Mouse (Mus musculus) splenic B cell, adult 2 months (primary cell): ENCODE measurements around the gene B3gat3.
A peak's percentile ranks its signal among the peaks of the same experiment; 100 is the strongest.

Experiments used
- DNase-seq: peaks from one replicate; pipeline ENCODE4 v3.0.0-alpha.2; 2011; ENCODE audit warnings: low read depth, low spot score
- H3K27me3 ChIP-seq: 2 replicates; pipeline ENCODE4 v1.6.1; 2012; ENCODE audit warnings: mild to moderate bottlenecking, low read length, moderate library complexity, mixed read lengths; ENCODE audit not compliant: control insufficient read depth, poor library complexity, insufficient read depth, severe bottlenecking
- H3K36me3 ChIP-seq: 2 replicates; pipeline ENCODE4 v1.6.1; 2012; ENCODE audit warnings: mild to moderate bottlenecking, low read length, moderate library complexity, mixed read lengths; ENCODE audit not compliant: control insufficient read depth, poor library complexity, insufficient read depth, severe bottlenecking

The B3gat3 gene

GRCm38 (mm10) chr19:8921741-8922140 lies 1.6 kb downstream of the B3gat3 start:
- Histone ChIP-seq H3K27me3 (no peaks in the 10 kb centered on the region), H3K36me3 (peaks cover 1% of the 10 kb centered on the region)
- no peak for DNase-seq

- peak; percentile 22 for DNase-seq
These were observed 6.6 kb downstream of the B3gat3 start for GRCm38 (mm10) chr19:8926766-8927165.

GRCm38 (mm10) chr19:8927891-8928525 lies 7.8 kb downstream of the B3gat3 start:
- DNase-seq = no peak
- H3K36me3 ChIP-seq = peaks cover 3% of the 10 kb centered on the region
- no peaks in the 10 kb centered on the region for H3K27me3 ChIP-seq

More at GRCm38 (mm10) chr19:8926766-8927165, 6.6 kb downstream of the B3gat3 start:
- Histone ChIP-seq H3K27me3 (no peaks in the 10 kb centered on the region), H3K36me3 (peaks cover 5% of the 10 kb centered on the region)

GRCm38 (mm10) chr19:8928689-8929223 lies 8.6 kb downstream of the B3gat3 start:
- no peak for DNase-seq
- Histone ChIP-seq H3K27me3 (no peaks in the 10 kb centered on the region), H3K36me3 (peaks cover 3% of the 10 kb centered on the region)

GRCm38 (mm10) chr19:8929224-8930088 lies 9.3 kb downstream of the B3gat3 start, which contains the start of the genes Rom1 and Eml3:
Gene Rom1 (minus strand): TSS chr19:8929356.
Gene Eml3 (plus strand): TSS chr19:8929552.
- DNase-seq = peak; percentile 83
- peaks cover 6% of the 10 kb centered on the region for H3K36me3 ChIP-seq
- no peaks in the 10 kb centered on the region for H3K27me3 ChIP-seq

- Histone ChIP-seq H3K27me3 (no peaks in the 10 kb centered on the region), H3K36me3 (peaks cover 10% of the 10 kb centered on the region)
- DNase-seq = no peak
These were observed 9.9 kb downstream of the B3gat3 start for GRCm38 (mm10) chr19:8930117-8930516.

GRCm38 (mm10) chr19:8930771-8931170 lies 10.6 kb downstream of the B3gat3 start:
- DNase-seq = no peak
- peaks cover 12% of the 10 kb centered on the region for H3K36me3 ChIP-seq
- H3K27me3 ChIP-seq = no peaks in the 10 kb centered on the region

- no peak for DNase-seq
- Histone ChIP-seq H3K27me3 (no peaks in the 10 kb centered on the region), H3K36me3 (peaks cover 13% of the 10 kb centered on the region)
These were observed 16.6 kb downstream of the B3gat3 start for GRCm38 (mm10) chr19:8936736-8937135.

GRCm38 (mm10) chr19:8940526-8941133 lies 20.5 kb downstream of the B3gat3 start:
- Histone ChIP-seq H3K27me3 (no peaks in the 10 kb centered on the region), H3K36me3 (peaks cover 9% of the 10 kb centered on the region)
- DNase-seq = no peak

- Histone ChIP-seq H3K36me3 (peaks cover 9% of the 10 kb centered on the region), H3K27me3 (no peaks in the 10 kb centered on the region)
- DNase-seq = no peak
These were observed 21.0 kb downstream of the B3gat3 start for GRCm38 (mm10) chr19:8941136-8941514.

- DNase-seq = peak; percentile 98
- H3K27me3 ChIP-seq = no peaks in the 10 kb centered on the region
- H3K36me3 ChIP-seq = peaks cover 9% of the 10 kb centered on the region
These were observed 21.5 kb downstream of the B3gat3 start, which contains the start of gene Mta2 for GRCm38 (mm10) chr19:8941515-8942217. Gene Mta2 (plus strand): TSS chr19:8941875.

- H3K36me3 ChIP-seq = peaks cover 12% of the 10 kb centered on the region
- peak; percentile 68 for DNase-seq
- no peaks in the 10 kb centered on the region for H3K27me3 ChIP-seq
These were observed 22.2 kb downstream of the B3gat3 start for GRCm38 (mm10) chr19:8942276-8942964.

- Histone ChIP-seq H3K27me3 (no peaks in the 10 kb centered on the region), H3K36me3 (peaks cover 18% of the 10 kb centered on the region)
- DNase-seq = no peak
These were observed 22.9 kb downstream of the B3gat3 start for GRCm38 (mm10) chr19:8943047-8943446.

GRCm38 (mm10) chr19:8944062-8944461 lies 23.9 kb downstream of the B3gat3 start:
- DNase-seq = no peak
- Histone ChIP-seq H3K27me3 (no peaks in the 10 kb centered on the region), H3K36me3 (peaks cover 19% of the 10 kb centered on the region)
